Mouse (Mus musculus) thymus, postnatal 36 days (tissue): ENCODE data around the gene Slc25a18.
A peak's percentile ranks its signal among the peaks of the same experiment; 100 is the strongest.
"Not testable (repeated sequence)": the region's sequence is repeated elsewhere in the genome, so short reads cannot be mapped to it uniquely, and the experiment has no call there.

Source experiments
- DNase-seq, 2 experiments: peaks; one replicate each; pipeline ENCODE4 v3.0.0; 2022; ENCODE audit warnings: mixed read lengths in 2 of 2

Gene Slc25a18

GRCm38 (mm10) chr6:120798905-120799304, 25.5 kb downstream of the Slc25a18 start:
- DNase-seq: no peak

- DNase-seq: no peak
Measured at GRCm38 (mm10) chr6:120799581-120800041, 26.2 kb downstream of the Slc25a18 start.

- no peak for DNase-seq
Measured at GRCm38 (mm10) chr6:120806999-120807737, 33.8 kb downstream of the Slc25a18 start.

GRCm38 (mm10) chr6:120807738-120808081, 34.3 kb downstream of the Slc25a18 start:
- no peak for DNase-seq

- not testable (repeated sequence) for DNase-seq
Measured at GRCm38 (mm10) chr6:120811999-120812398, 38.6 kb downstream of the Slc25a18 start.

GRCm38 (mm10) chr6:120819294-120819693, 45.9 kb downstream of the Slc25a18 start:
- DNase-seq: no peak

- DNase-seq: no peak
Measured at GRCm38 (mm10) chr6:120820144-120820543, 46.8 kb downstream of the Slc25a18 start.

GRCm38 (mm10) chr6:120820941-120821340, 47.6 kb downstream of the Slc25a18 start:
- no peak for DNase-seq

GRCm38 (mm10) chr6:120821715-120822114, 48.3 kb downstream of the Slc25a18 start:
- DNase-seq: no peak

- DNase-seq: peak; percentile 88 to 93
Measured at GRCm38 (mm10) chr6:120822307-120822928, 49.0 kb downstream of the Slc25a18 start, which contains the start of gene Atp6v1e1. TSS of gene Atp6v1e1 (minus strand) at chr6:120822793.

- DNase-seq: no peak
Measured at GRCm38 (mm10) chr6:120822937-120823614, 49.7 kb downstream of the Slc25a18 start.

GRCm38 (mm10) chr6:120830056-120830455, 56.7 kb downstream of the Slc25a18 start:
- no peak for DNase-seq

GRCm38 (mm10) chr6:120830866-120831608, 57.7 kb downstream of the Slc25a18 start:
- DNase-seq: no peak

- no peak for DNase-seq
Measured at GRCm38 (mm10) chr6:120832097-120832496, 58.7 kb downstream of the Slc25a18 start.

GRCm38 (mm10) chr6:120834766-120835321, 61.5 kb downstream of the Slc25a18 start:
- DNase-seq: no peak

GRCm38 (mm10) chr6:120835474-120836374, 62.3 kb downstream of the Slc25a18 start, which contains the start of gene Bcl2l13:
TSS of gene Bcl2l13 (plus strand) at chr6:120836212.
- peak; percentile 90 to 93 for DNase-seq

GRCm38 (mm10) chr6:120836389-120837151, 63.2 kb downstream of the Slc25a18 start:
- DNase-seq: no peak

GRCm38 (mm10) chr6:120837152-120837530, 63.8 kb downstream of the Slc25a18 start:
- no peak for DNase-seq

GRCm38 (mm10) chr6:120840258-120840657, 66.9 kb downstream of the Slc25a18 start:
- DNase-seq: no peak

GRCm38 (mm10) chr6:120841754-120842153, 68.4 kb downstream of the Slc25a18 start:
- DNase-seq: no peak
